Mouse (Mus musculus) liver, adult 2 months (tissue): ENCODE measurements around the gene Olfr1348. TPM values are rescaled to one million over a fixed set of nuclear protein-coding genes. Genes with fewer than 3 reads are reported as not detected.
A peak's percentile ranks its signal among the peaks of the same experiment; 100 is the strongest.
"Not testable (repeated sequence)": the region's sequence is repeated elsewhere in the genome, so short reads cannot be mapped to it uniquely, and the experiment has no call there.

Source experiments
- DNase-seq: peaks from one replicate; pipeline ENCODE4 v3.0.0-alpha.2; 2011; ENCODE audit warnings: low read depth, low spot score; ENCODE audit errors: extremely low read depth
- H3K27ac ChIP-seq: fragments of 200-500 bp; replicated peaks from 2 replicates; pipeline ENCODE4 v1.5.1; 2012; ENCODE audit warnings: low read depth, mild to moderate bottlenecking, control low read depth, inconsistent platforms, low read length; ENCODE audit not compliant: insufficient read depth
- H3K27me3 ChIP-seq: fragments of 200-500 bp; 2 replicates; pipeline ENCODE4 v1.6.1; 2012; ENCODE audit warnings: mild to moderate bottlenecking, moderate library complexity, low read length, inconsistent platforms; ENCODE audit not compliant: control insufficient read depth, insufficient read depth
- H3K36me3 ChIP-seq: fragments of 200-500 bp; 2 replicates; pipeline ENCODE4 v1.6.1; 2012; ENCODE audit warnings: low read length, inconsistent platforms; ENCODE audit not compliant: control insufficient read depth, insufficient read depth
- H3K4me1 ChIP-seq: fragments of 200-500 bp; 2 replicates; pipeline ENCODE4 v1.6.1; 2011; ENCODE audit warnings: low read length; ENCODE audit not compliant: control insufficient read depth, insufficient read depth
- H3K4me3 ChIP-seq: fragments of 200-500 bp; 2 replicates; pipeline ENCODE4 v1.5.1; 2011; ENCODE audit warnings: low read depth, mild to moderate bottlenecking, control low read depth, low read length, moderate library complexity; ENCODE audit not compliant: insufficient read depth
- H3K79me2 ChIP-seq: fragments of 200-500 bp; 2 replicates; pipeline ENCODE4 v1.6.1; 2012; ENCODE audit warnings: inconsistent platforms, mild to moderate bottlenecking, low read length, moderate library complexity; ENCODE audit not compliant: control insufficient read depth, insufficient read depth
- H3K9ac ChIP-seq: fragments of 200-500 bp; 2 replicates; pipeline ENCODE4 v1.6.1; 2012; ENCODE audit warnings: low read depth, mild to moderate bottlenecking, control low read depth, inconsistent platforms, low read length
- CTCF ChIP-seq: fragments of 200-500 bp; IDR thresholded peaks from 2 replicates; pipeline ENCODE4 v1.5.1; 2011; ENCODE audit warnings: low read depth, low read length, control low read depth
- POLR2A ChIP-seq: fragments of 200-500 bp; IDR thresholded peaks from 2 replicates; pipeline ENCODE4 v1.6.1; 2011; ENCODE audit warnings: low read length, control low read depth; ENCODE audit not compliant: insufficient read depth; ENCODE audit errors: extremely low read depth
- WGBS: fragments of 180-500 bp; shearing (Covaris S2); methylation state at CpG from one replicate; pipeline ENCODE4 v1.1.7; 2018; 5-methylcytosine and 5-hydroxymethylcytosine counted together
- polyA plus RNA-seq: library from polyadenylated mRNA; depleted of rRNA; stranded (reverse); fragments of >200 nt; gene quantifications from 2 replicates; pipeline ENCODE4 v1.2.3, GENCODE M21; 2012; rRNA removed
- total RNA-seq: library from RNA; depleted of rRNA; stranded (reverse); fragments of >200 nt; gene quantifications from 2 replicates; pipeline ENCODE4 v1.2.3, GENCODE M21; 2014; rRNA removed

Olfr1348 gene
- total and polyA plus RNA-seq, 2 experiments: not detected

DNA sequence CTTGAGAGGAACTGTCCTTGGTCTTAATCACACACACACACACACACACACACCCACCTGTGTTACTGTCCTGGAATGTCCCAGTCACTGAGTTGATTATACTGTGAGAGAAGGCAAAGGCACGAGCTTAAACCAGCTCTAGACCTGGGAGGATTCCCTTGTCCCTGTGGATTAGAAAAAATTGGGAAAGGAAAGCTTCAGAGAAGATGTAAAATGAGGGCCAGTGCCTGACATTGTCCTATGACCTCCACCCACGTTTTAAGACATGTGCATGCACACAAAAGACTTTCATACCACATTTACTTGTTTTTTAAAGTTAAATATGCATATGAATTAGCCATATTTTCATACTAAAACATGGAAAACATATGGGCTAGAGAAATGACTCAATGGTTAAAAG is 21.7 kb downstream of the Olfr1348 start, which contains the start of gene Olfr5:
Gene Olfr5 (minus strand): TSS at position 101 of the 400 bp plus-strand sequence.
- Histone ChIP-seq H3K4me1 (no peaks in the 10 kb centered on the region), H3K79me2 (no peaks in the 10 kb centered on the region), H3K27me3 (no peaks in the 10 kb centered on the region), H3K9ac (no peak within 1 kb of the TSS), H3K4me3 (no peak within 1 kb of the TSS), H3K36me3 (no peaks in the 10 kb centered on the region), H3K27ac (no peak within 1 kb of the TSS)
- DNase-seq: no peak
- WGBS: 8% methylated on average over 2 of the region's 2 CpGs
- TF ChIP-seq CTCF (no peak), POLR2A (no peak)

DNA sequence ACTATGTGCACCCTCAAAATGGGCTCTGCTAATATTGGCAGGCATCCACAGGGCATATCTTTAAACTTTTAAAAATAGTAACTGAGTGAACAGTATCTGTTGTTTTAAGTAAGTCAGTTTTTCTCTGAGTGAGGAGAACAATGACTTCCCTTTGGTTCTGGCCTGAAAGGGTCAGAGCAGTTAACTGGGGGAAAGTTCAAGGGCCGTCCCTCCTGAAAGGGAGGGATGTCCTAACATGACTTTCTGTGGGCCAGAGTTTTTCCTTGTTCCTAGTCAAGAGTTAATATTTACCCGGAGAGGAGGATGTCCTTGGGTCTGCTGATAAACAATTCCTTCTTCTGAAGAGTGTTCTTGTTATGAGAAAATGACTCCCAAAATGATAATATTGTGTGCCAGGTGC is 30.9 kb downstream of the Olfr1348 start:
- H3K27ac ChIP-seq, H3K4me3 ChIP-seq, H3K4me1 ChIP-seq, H3K36me3 ChIP-seq, H3K79me2 ChIP-seq, H3K27me3 ChIP-seq, H3K9ac ChIP-seq: not testable (repeated sequence)
- WGBS: 26% methylated on average over 2 of the region's 2 CpGs
- peak; percentile 58 for DNase-seq

DNA sequence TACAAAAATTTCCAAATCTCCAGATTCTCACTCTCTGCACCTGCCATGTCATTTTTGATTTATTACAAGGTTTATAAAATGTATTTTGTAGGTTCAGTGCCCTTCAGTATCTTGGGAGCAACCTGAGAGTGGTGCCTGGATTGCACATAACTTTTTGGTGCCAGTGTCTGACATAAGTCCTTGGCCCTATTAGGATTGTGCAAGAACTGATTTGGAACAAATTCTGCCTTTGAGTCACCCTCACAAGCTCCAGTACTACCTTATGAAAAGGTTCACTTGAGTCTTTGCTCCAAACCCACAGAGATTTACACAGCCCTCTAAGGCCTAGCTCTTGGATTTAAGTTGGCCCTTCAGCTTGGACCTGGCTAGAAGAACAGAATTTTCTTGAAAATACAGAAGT is 41.6 kb downstream of the Olfr1348 start, which contains the start of gene Olfr1346:
Gene Olfr1346 (plus strand): TSS at position 151 of the 400 bp plus-strand sequence.
- no peaks in the 10 kb centered on the region for H3K36me3 ChIP-seq
- H3K4me1 ChIP-seq: no peaks in the 10 kb centered on the region
- H3K27me3 ChIP-seq: no peaks in the 10 kb centered on the region
- no peaks in the 10 kb centered on the region for H3K79me2 ChIP-seq
- no peak within 1 kb of the TSS for H3K9ac ChIP-seq
- H3K4me3 ChIP-seq: no peak within 1 kb of the TSS
- TF ChIP-seq CTCF (no peak), POLR2A (no peak)
- H3K27ac ChIP-seq: no peak within 1 kb of the TSS
- peak; percentile 81 for DNase-seq

DNA sequence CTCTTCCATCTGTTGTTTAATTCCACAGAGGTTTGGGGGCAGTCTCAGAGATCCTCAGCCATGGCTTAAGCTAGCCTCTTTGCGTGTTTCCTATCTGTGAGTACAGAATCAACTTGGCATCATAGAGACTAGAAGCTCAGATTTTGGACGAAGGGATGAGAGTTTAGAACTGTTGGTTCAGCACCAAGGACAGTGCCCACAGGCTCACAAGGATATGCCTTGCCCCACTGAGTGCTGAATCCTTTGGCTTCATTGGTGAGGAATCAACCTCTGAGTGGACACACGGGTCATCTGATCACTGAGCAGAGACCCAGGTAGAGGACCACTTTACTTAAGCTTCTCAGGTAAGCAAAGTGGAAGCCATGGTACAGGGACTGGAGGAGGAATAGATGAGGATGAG is 52.1 kb downstream of the Olfr1348 start:
- H3K27ac ChIP-seq: no peak overlapping the region
- WGBS: 43% methylated on average over 3 of the region's 3 CpGs
- H3K4me1 ChIP-seq: no peaks in the 10 kb centered on the region
- no peak overlapping the region for H3K4me3 ChIP-seq
- H3K27me3 ChIP-seq: no peaks in the 10 kb centered on the region
- H3K9ac ChIP-seq: no peak overlapping the region
- no peaks in the 10 kb centered on the region for H3K36me3 ChIP-seq
- no peak for DNase-seq
- H3K79me2 ChIP-seq: no peaks in the 10 kb centered on the region
- no peak for TF ChIP-seq POLR2A
- TF ChIP-seq CTCF: no peak

DNA sequence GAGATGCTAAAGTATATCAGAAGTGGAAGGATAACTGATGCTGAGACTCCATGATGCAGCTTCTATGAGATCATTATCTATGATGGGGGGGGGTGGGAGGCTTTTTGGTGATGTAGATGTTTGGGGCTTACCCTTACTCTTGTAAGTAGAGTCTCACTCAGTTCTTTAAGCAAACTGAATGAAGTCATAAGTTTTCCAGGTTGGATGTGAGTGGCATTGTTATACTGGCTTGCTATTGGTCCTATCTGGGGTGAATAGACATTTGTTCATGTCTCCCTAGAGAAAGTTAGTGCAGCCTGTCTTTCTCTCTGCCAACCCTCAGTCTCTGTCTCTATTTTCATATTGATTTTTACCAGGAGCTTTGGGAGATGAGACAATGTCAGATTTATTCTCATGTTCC is 52.7 kb downstream of the Olfr1348 start, which contains the start of gene Olfr1336:
Gene Olfr1336 (plus strand): TSS at position 301 of the 400 bp plus-strand sequence.
- Histone ChIP-seq H3K27ac (no peak within 1 kb of the TSS), H3K9ac (no peak within 1 kb of the TSS), H3K79me2 (no peaks in the 10 kb centered on the region), H3K4me3 (no peak within 1 kb of the TSS), H3K27me3 (no peaks in the 10 kb centered on the region), H3K4me1 (no peaks in the 10 kb centered on the region), H3K36me3 (no peaks in the 10 kb centered on the region)
- no peak for DNase-seq
- TF ChIP-seq CTCF: no peak

Other genes with a start within 250 kb of the Olfr1348 start
- gene Zfp667, start 222.2 kb downstream of the Olfr1348 start, total RNA-seq: 1.5 and 1.6 TPM in 2 replicates
- gene Zfp667, start 222.2 kb downstream of the Olfr1348 start, polyA plus RNA-seq: 0.21 and 0.43 TPM in 2 replicates
- gene Zfp583, start 177.5 kb downstream of the Olfr1348 start, total RNA-seq: 0.27 and 0.28 TPM in 2 replicates
- 0.05 TPM in 1 of 2 replicates, not detected in the other for gene Zfp583, start 177.5 kb downstream of the Olfr1348 start, polyA plus RNA-seq
- under 0.01 and 0.07 TPM in 2 replicates for gene Gm3854, start 165.0 kb downstream of the Olfr1348 start, total RNA-seq
- gene Gm3854, start 165.0 kb downstream of the Olfr1348 start, polyA plus RNA-seq: not detected in 2 replicates
- 0.74 and 1.3 TPM in 2 replicates for gene Zfp78, start 145.5 kb downstream of the Olfr1348 start, total RNA-seq
- 0.21 and 0.68 TPM in 2 replicates for gene Zfp78, start 145.5 kb downstream of the Olfr1348 start, polyA plus RNA-seq
- gene Zfp28, start 125.5 kb downstream of the Olfr1348 start, total RNA-seq: 1.2 and 1.9 TPM in 2 replicates
- 0.21 and 0.51 TPM in 2 replicates for gene Zfp28, start 125.5 kb downstream of the Olfr1348 start, polyA plus RNA-seq
- gene Smim17, start 110.0 kb downstream of the Olfr1348 start, total RNA-seq: not detected in 2 replicates
- not detected in 2 replicates for gene Smim17, start 110.0 kb downstream of the Olfr1348 start, polyA plus RNA-seq
- gene Gm20715, start 98.5 kb downstream of the Olfr1348 start, total RNA-seq: not detected in 2 replicates
- not detected in 2 replicates for gene Gm20715, start 98.5 kb downstream of the Olfr1348 start, polyA plus RNA-seq
- not detected in 2 replicates for gene Olfr1344, start 70.1 kb downstream of the Olfr1348 start, total RNA-seq
- not detected in 2 replicates for gene Olfr1344, start 70.1 kb downstream of the Olfr1348 start, polyA plus RNA-seq
- gene Olfr1336, start 52.6 kb downstream of the Olfr1348 start, total RNA-seq: not detected in 2 replicates
- not detected in 2 replicates for gene Olfr1336, start 52.6 kb downstream of the Olfr1348 start, polyA plus RNA-seq
- gene Olfr1346, start 41.6 kb downstream of the Olfr1348 start, total RNA-seq: not detected in 2 replicates
- gene Olfr1346, start 41.6 kb downstream of the Olfr1348 start, polyA plus RNA-seq: not detected in 2 replicates
- gene Olfr5, start 21.8 kb downstream of the Olfr1348 start, total RNA-seq: not detected in 2 replicates
- gene Olfr5, start 21.8 kb downstream of the Olfr1348 start, polyA plus RNA-seq: not detected in 2 replicates
- not detected in 2 replicates for gene Olfr1347, start 9.0 kb downstream of the Olfr1348 start, total RNA-seq
- not detected in 2 replicates for gene Olfr1347, start 9.0 kb downstream of the Olfr1348 start, polyA plus RNA-seq
- gene Olfr1349, start 14.2 kb upstream of the Olfr1348 start, total RNA-seq: not detected in 2 replicates
- not detected in 2 replicates for gene Olfr1349, start 14.2 kb upstream of the Olfr1348 start, polyA plus RNA-seq
- not detected in 2 replicates for gene Olfr1350, start 56.1 kb upstream of the Olfr1348 start, total RNA-seq
- gene Olfr1350, start 56.1 kb upstream of the Olfr1348 start, polyA plus RNA-seq: not detected in 2 replicates
- under 0.01 and 0.07 TPM in 2 replicates for gene Zim1, start 187.7 kb upstream of the Olfr1348 start, total RNA-seq
- 0.01 TPM in 1 of 2 replicates, not detected in the other for gene Zim1, start 187.7 kb upstream of the Olfr1348 start, polyA plus RNA-seq
- gene Peg3, start 221.7 kb upstream of the Olfr1348 start, total RNA-seq: 3.8 and 4.2 TPM in 2 replicates
- gene Peg3, start 221.7 kb upstream of the Olfr1348 start, polyA plus RNA-seq: 1.00 and 1.7 TPM in 2 replicates
- gene Usp29, start 221.8 kb upstream of the Olfr1348 start, total RNA-seq: under 0.01 and 0.09 TPM in 2 replicates
- gene Usp29, start 221.8 kb upstream of the Olfr1348 start, polyA plus RNA-seq: not detected in 2 replicates